In the genomic region with DNA sequence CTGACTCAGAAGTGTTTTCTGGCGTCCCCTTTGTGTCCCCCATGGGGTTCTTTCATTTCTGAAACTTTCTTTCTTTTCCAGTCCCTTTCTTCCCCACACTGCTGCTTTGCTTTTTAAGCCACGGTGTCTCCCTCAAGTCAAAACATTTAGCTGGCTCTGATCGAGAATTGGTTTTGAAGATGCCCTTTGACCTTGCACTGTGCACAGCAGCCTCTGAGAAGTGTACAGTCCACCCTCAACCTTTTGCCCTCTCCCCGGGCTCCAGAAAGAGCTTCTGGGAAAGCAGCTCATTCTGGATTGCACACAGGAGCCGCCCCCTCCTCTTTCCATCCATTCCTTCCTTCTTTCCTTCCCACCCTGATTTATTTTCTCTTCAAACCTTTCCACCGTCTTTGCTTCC, we compare ENCODE assay signal across 23 mouse cellular contexts. TPM values are rescaled to one million over a fixed set of nuclear protein-coding genes. Genes with fewer than 3 reads are reported as not detected.
"Had no signal": no experiment of that assay in that cellular context is flagged by ENCODE, and none has a peak within 500 bp of the region (broad histone marks: within the 10 kb centered on the region; RNA-seq: fewer than 3 reads in every experiment).

No protein-coding gene starts in this region.

- H3K27ac ChIP-seq: kidney, embryonic 15.5 days; limb, embryonic 12.5 days; limb, embryonic 15.5 days; lung, embryonic 15.5 days; midbrain, embryonic 10.5 days; midbrain, embryonic 13.5 days had no signal

- H3K4me3 ChIP-seq: kidney, embryonic 15.5 days; limb, embryonic 12.5 days; limb, embryonic 15.5 days; lung, embryonic 15.5 days; megakaryocyte, embryonic 14.5 days; midbrain, embryonic 10.5 days; midbrain, embryonic 13.5 days; myocyte had no signal

- H3K36me3 ChIP-seq: kidney, embryonic 15.5 days; limb, embryonic 12.5 days; limb, embryonic 15.5 days; lung, embryonic 15.5 days; midbrain, embryonic 10.5 days; midbrain, embryonic 13.5 days had no signal

- DNase-seq: kidney, adult 11 months; kidney, adult 8-10 months; kidney, postnatal 10 days; kidney, postnatal 36 days; left cerebral cortex, postnatal 4 days; lung, adult 18-20 months; lung, postnatal 10 days; lung, postnatal 36 days; right cerebral cortex, adult 18-20 months; right cerebral cortex, postnatal 25 days; spleen, adult 18-20 months; thymus, adult 18-20 months; thymus, postnatal 36 days had no signal

- ATAC-seq: midbrain, embryonic 13.5 days; midbrain, embryonic 16.5 days had no signal

- H3K9me3 ChIP-seq: kidney, embryonic 15.5 days; limb, embryonic 12.5 days; limb, embryonic 15.5 days; lung, embryonic 15.5 days; midbrain, embryonic 10.5 days; midbrain, embryonic 13.5 days had no signal

- H3K4me1 ChIP-seq: limb, embryonic 12.5 days; limb, embryonic 15.5 days; lung, embryonic 15.5 days; megakaryocyte, embryonic 14.5 days had no signal

- H3K4me2 ChIP-seq: kidney, embryonic 15.5 days; limb, embryonic 12.5 days; limb, embryonic 15.5 days; lung, embryonic 15.5 days; midbrain, embryonic 13.5 days had no signal

- H3K9ac ChIP-seq: kidney, embryonic 15.5 days; limb, embryonic 12.5 days; limb, embryonic 15.5 days; lung, embryonic 15.5 days; midbrain, embryonic 13.5 days had no signal

RNA-seq across cellular contexts. Expression of a gene that starts 10.3 kb away (rescaled TPM):
- total RNA-seq: monocyte, adult 5-6 weeks had no signal
